Mouse (Mus musculus) stomach, postnatal 0 days (tissue): ENCODE measurements around the gene Mrpl42.
A peak's percentile ranks its signal among the peaks of the same experiment; 100 is the strongest.

Experiments
- CTCF ChIP-seq: IDR thresholded peaks from 2 replicates; pipeline ENCODE4 v1.5.1; 2016; ENCODE audit warnings: antibody characterized with exemption, low read depth, mild to moderate bottlenecking, moderate library complexity
- EP300 ChIP-seq: optimal IDR thresholded peaks from 2 replicates; pipeline ENCODE3; 2016; ENCODE audit warnings: antibody characterized with exemption

DNA sequence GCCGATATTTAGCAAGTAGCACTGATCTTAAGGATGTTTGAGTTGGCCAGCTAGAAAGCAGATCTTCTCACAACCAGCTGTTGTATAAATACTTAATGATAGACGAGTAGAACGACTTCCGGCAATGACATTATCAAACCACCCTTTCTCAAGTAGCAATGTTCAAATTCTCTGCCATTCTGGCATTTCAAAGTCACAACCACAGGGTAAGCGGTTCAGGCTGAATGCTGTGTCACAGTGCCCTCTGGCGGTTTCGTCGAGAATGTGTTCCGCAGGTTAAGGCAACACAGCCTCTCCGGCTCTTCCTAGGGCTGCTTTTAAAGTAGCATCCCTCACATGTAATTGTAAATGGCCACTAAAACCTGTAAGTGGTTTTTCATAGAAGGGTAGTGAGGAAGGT lies 25.8 kb downstream of the Mrpl42 start:
- TF ChIP-seq CTCF: peak; percentile 98
- TF ChIP-seq EP300: no peak
